Mouse (Mus musculus) heart, postnatal 0 days (tissue): ENCODE measurements around the gene Hcn2. TPM values are rescaled to one million over a fixed set of nuclear protein-coding genes. Genes with fewer than 3 reads are reported as not detected.
A peak's percentile ranks its signal among the peaks of the same experiment; 100 is the strongest.

Source experiments
- ATAC-seq: fragments of 200-750 bp; cut with Nextera tagmentation; 2 replicates; pipeline ENCODE4 v1.8.0; 2017; ENCODE audit warnings: low read depth, moderate number of reproducible peaks, moderate library complexity; ENCODE audit not compliant: insufficient read depth
- DNase-seq: peaks from one replicate; pipeline ENCODE4 v3.0.0-alpha.2; 2016; ENCODE audit warnings: low spot score
- H3K27ac ChIP-seq: fragments of 300-500 bp; sonication (generic); 2 replicates; pipeline ENCODE4 v1.5.1; 2014; ENCODE audit warnings: low read depth, mild to moderate bottlenecking
- H3K27me3 ChIP-seq: fragments of 300-500 bp; sonication (generic); 2 replicates; pipeline ENCODE4 v1.6.1; 2014; ENCODE audit warnings: low read length, mixed read lengths; ENCODE audit not compliant: control insufficient read depth, insufficient read depth
- H3K36me3 ChIP-seq: fragments of 300-500 bp; sonication (generic); replicated peaks from 2 replicates; pipeline ENCODE4 v1.6.1; 2014; ENCODE audit warnings: low read length, mixed read lengths; ENCODE audit not compliant: control insufficient read depth, insufficient read depth
- H3K4me1 ChIP-seq: fragments of 300-500 bp; sonication (generic); 2 replicates; pipeline ENCODE4 v1.6.1; 2014; ENCODE audit warnings: antibody characterized with exemption; ENCODE audit not compliant: control insufficient read depth, insufficient read depth
- H3K4me2 ChIP-seq: fragments of 300-500 bp; sonication (generic); 2 replicates; pipeline ENCODE4 v1.6.1; 2014; ENCODE audit warnings: low read depth, mild to moderate bottlenecking, low read length, moderate library complexity
- H3K4me3 ChIP-seq: fragments of 300-500 bp; sonication (generic); 2 replicates; pipeline ENCODE4 v1.5.1; 2014; ENCODE audit warnings: low read depth, low read length
- H3K9ac ChIP-seq: fragments of 300-500 bp; sonication (generic); replicated peaks from 2 replicates; pipeline ENCODE4 v1.6.1; 2014; ENCODE audit warnings: low read depth, low read length, mixed read lengths
- H3K9me3 ChIP-seq: fragments of 300-500 bp; sonication (generic); replicated peaks from 2 replicates; pipeline ENCODE4 v1.6.1; 2016; ENCODE audit warnings: low read length; ENCODE audit not compliant: control insufficient read depth
- CTCF ChIP-seq: IDR thresholded peaks from 2 replicates; pipeline ENCODE4 v1.5.1; 2016; ENCODE audit warnings: antibody characterized with exemption, control low read depth, low read depth
- EP300 ChIP-seq: IDR thresholded peaks from 2 replicates; pipeline ENCODE4 v1.6.1; 2016; ENCODE audit warnings: antibody characterized with exemption, low read depth
- WGBS: fragments of 180-500 bp; shearing (Covaris S2); extraction: QIAGEN DNeasy Blood & Tissue Kit; methylation state at CpG from one replicate; pipeline ENCODE4 v1.1.7; 2014; 5-methylcytosine and 5-hydroxymethylcytosine counted together
- polyA plus RNA-seq: library from polyadenylated mRNA; unstranded; fragments of >200 nt; fragmentation: Nextera tagmentation; extraction: Ambion mirVana; gene quantifications from 2 replicates; pipeline ENCODE4 v1.2.1, GENCODE M21; 2015
- total RNA-seq: library from RNA; depleted of rRNA; stranded (reverse); fragments of >200 nt; gene quantifications from 2 replicates; pipeline ENCODE4 v1.2.3, GENCODE M21; 2014; ENCODE audit warnings: low replicate concordance

Gene Hcn2
- total and polyA plus RNA-seq, 2 experiments from 2014 or later: 0.45 to 3.5 TPM

- no peak overlapping the region for H3K27ac ChIP-seq
- no peak for DNase-seq
These were observed 58.2 kb downstream of the Hcn2 start for GRCm38 (mm10) chr10:79774486-79775279.

DNA sequence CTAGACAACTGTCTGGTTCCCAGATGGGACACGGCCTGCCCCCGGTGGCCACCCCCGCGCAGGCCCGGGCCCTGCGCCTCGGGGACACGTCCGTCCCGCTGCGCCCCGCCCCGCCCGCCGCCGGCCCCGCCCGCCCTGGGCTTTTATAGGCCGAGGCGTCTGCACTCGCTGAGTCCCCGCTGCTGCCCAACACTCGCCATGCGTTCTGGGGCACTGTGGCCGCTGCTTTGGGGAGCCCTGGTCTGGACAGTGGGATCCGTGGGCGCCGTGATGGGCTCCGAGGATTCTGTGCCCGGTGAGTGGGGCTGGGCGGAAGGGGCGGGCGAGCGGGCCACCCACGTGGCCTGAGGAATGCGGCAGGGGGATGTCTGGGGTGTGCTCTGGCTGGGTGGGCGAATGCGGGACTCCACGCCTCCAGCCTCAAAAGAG is 60.7 kb downstream of the Hcn2 start, which contains the start of gene Fstl3:
TSS of gene Fstl3 (plus strand) at position 170 of the 429 bp plus-strand sequence.
- WGBS: 2% methylated on average over 37 of the region's 39 CpGs

More at GRCm38 (mm10) chr10:79774486-79775279, 58.2 kb downstream of the Hcn2 start:
- WGBS: 55% methylated on average over 5 of the region's 5 CpGs
- H3K4me3 ChIP-seq: no peak overlapping the region
- 0 out of 2 replicates have a peak, but pooled peaks cover 6% of the 10 kb centered on the region for H3K27me3 ChIP-seq
- no peak for ATAC-seq
- H3K4me2 ChIP-seq: no peak overlapping the region
- H3K9ac ChIP-seq: no peak overlapping the region
- peaks cover 3% of the 10 kb centered on the region for H3K4me1 ChIP-seq
- H3K36me3 ChIP-seq: no peaks in the 10 kb centered on the region
- TF ChIP-seq EP300: no peak
- no peak; the same call in 1 of the 2 replicates for TF ChIP-seq CTCF
- H3K9me3 ChIP-seq: peaks cover 4% of the 10 kb centered on the region

DNA sequence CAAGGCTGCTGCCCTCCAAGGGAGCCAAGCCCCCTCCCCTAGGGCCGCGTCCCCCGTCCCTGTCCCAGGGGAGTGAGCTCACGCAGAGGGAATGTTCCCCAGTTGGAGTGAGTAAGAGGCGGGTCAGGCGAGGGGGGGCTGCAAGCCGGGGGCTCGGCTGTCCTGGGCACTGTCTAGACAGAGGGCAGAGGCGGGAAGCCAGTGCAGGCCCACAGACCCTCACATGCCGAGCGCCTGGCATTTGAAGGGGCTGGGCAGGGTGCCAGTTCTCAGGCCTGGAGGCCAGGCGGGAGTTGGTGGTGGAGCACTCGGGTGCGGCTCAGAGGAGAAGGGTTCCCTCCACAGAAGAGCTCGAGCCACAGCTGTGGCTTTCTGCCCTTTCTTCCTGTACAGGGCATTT is 61.6 kb downstream of the Hcn2 start:
- Histone ChIP-seq H3K27me3 (peaks cover 13% of the 10 kb centered on the region), H3K36me3 (no peaks in the 10 kb centered on the region), H3K4me2 (peak overlapping the region; percentile 55; the same call in 1 of the 2 replicates), H3K4me1 (peaks cover 7% of the 10 kb centered on the region), H3K4me3 (peak overlapping the region; percentile 33), H3K9me3 (no peaks in the 10 kb centered on the region; the same call in 1 of the 2 replicates), H3K9ac (no peak overlapping the region), H3K27ac (peak overlapping the region; percentile 32; the same call in 1 of the 2 replicates)
- no peak for TF ChIP-seq CTCF
- TF ChIP-seq EP300: no peak
- ATAC-seq (peak; percentile 68), DNase-seq (peak; percentile 69)
- 2% methylated on average over 15 of the region's 15 CpGs for WGBS

More for the DNA sequence above, 60.7 kb downstream of the Hcn2 start, which contains the start of gene Fstl3:
- Histone ChIP-seq H3K27ac (peak within 1 kb of the TSS; percentile 32; the same call in 1 of the 2 replicates), H3K36me3 (no peaks in the 10 kb centered on the region), H3K9ac (peak within 1 kb of the TSS; percentile 6; the same call in 1 of the 2 replicates), H3K9me3 (peaks cover 4% of the 10 kb centered on the region), H3K4me1 (peaks cover 7% of the 10 kb centered on the region), H3K27me3 (peaks cover 13% of the 10 kb centered on the region), H3K4me2 (peak within 1 kb of the TSS; percentile 55), H3K4me3 (peak within 1 kb of the TSS; percentile 33)
- ATAC-seq: no peak
- DNase-seq: no peak
- no peak for TF ChIP-seq CTCF
- TF ChIP-seq EP300: no peak

GRCm38 (mm10) chr10:79779193-79779592 is 62.8 kb downstream of the Hcn2 start:
- Histone ChIP-seq H3K36me3 (no peaks in the 10 kb centered on the region), H3K4me2 (no peak overlapping the region), H3K27ac (no peak overlapping the region), H3K4me1 (peaks cover 7% of the 10 kb centered on the region), H3K9ac (no peak overlapping the region), H3K4me3 (no peak overlapping the region), H3K27me3 (peaks cover 13% of the 10 kb centered on the region), H3K9me3 (no peaks in the 10 kb centered on the region; the same call in 1 of the 2 replicates)
- DNase-seq (no peak), ATAC-seq (no peak)
- WGBS: 17% methylated on average over 2 of the region's 2 CpGs
- TF ChIP-seq CTCF (no peak), EP300 (no peak)

- H3K9ac ChIP-seq: no peak overlapping the region
- no peaks in the 10 kb centered on the region; the same call in 1 of the 2 replicates for H3K9me3 ChIP-seq
These were observed 63.6 kb downstream of the Hcn2 start for GRCm38 (mm10) chr10:79779784-79780663.

More at GRCm38 (mm10) chr10:79779784-79780663, 63.6 kb downstream of the Hcn2 start:
- Histone ChIP-seq H3K27ac (no peak overlapping the region), H3K4me3 (peak overlapping the region; percentile 39), H3K4me2 (peak overlapping the region; percentile 67), H3K36me3 (no peaks in the 10 kb centered on the region), H3K27me3 (peaks cover 13% of the 10 kb centered on the region), H3K4me1 (peaks cover 7% of the 10 kb centered on the region)
- TF ChIP-seq EP300: no peak
- TF ChIP-seq CTCF: peak; percentile 80
- peak; percentile 92 for DNase-seq
- peak; percentile 85 for ATAC-seq
- WGBS: 2% methylated on average over 55 of the region's 55 CpGs
